Mouse (Mus musculus) liver, postnatal 0 days (tissue): ENCODE measurements at regions not wholly inside any gene's neighbourhood (a gene's known extent, or its start where the extent isn't known, plus 50 kb on each side); places are given as distances from the start of the nearest gene placed in this dataset.

Experiments
- CTCF ChIP-seq: sonication (generic); IDR thresholded peaks from 2 replicates; pipeline ENCODE4 v1.5.1; 2016; ENCODE audit warnings: antibody characterized with exemption, low read depth
- EP300 ChIP-seq: IDR thresholded peaks from 2 replicates; pipeline ENCODE4 v1.6.1; 2016; ENCODE audit warnings: antibody characterized with exemption, low read depth, mild to moderate bottlenecking

GRCm38 (mm10) chr8:8876469-8876868, 186.1 kb upstream of the Arglu1 start:
- TF ChIP-seq CTCF: no peak
- TF ChIP-seq EP300: no peak
